Mouse (Mus musculus) central nervous system, embryonic 11.5 days (tissue): Measurements from ENCODE around the gene Dlk1. TPM values are rescaled to one million over a fixed set of nuclear protein-coding genes. Genes with fewer than 3 reads are reported as not detected.

ENCODE experiments used
- polyA plus RNA-seq: library from polyadenylated mRNA; depleted of rRNA; stranded (reverse); fragments of >200 nt; gene quantifications from 2 replicates; pipeline ENCODE4 v1.2.3, GENCODE M21; 2012; rRNA removed

Dlk1 gene
- 329 and 489 TPM in 2 replicates for polyA plus RNA-seq

DNA sequence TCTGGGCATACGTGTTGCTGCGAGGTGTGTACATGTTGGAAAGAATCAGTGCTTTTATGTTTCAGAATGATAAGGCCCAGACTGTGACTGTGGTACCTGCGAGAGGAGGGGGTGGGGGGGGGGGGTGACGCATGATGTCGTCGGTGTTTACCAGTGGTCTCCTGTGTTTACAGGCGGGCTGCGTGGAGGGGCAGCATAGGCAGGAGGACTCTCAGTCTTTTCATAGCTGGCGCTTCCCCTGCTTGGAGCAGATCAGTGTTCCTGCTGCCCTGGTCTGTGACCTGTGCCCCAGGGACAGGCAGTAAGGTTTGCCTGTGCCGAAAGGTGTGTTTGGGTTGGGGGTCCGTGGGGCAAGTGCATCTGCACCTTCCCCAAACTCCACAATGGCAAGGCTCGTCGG, at the start of gene Dlk1:
TSS of gene Dlk1 (plus strand) at position 232 of the 400 bp plus-strand sequence.

Other genes starting within 250 kb of the Dlk1 start
- 0.70 and 0.87 TPM in 2 replicates for gene Rtl1, start 147.5 kb downstream of the Dlk1 start, polyA plus RNA-seq